Mouse (Mus musculus) embryonic fibroblast, embryonic 13.5 days (primary cell): Measurements from ENCODE around the gene Amn1.
"Not testable (repeated sequence)": the region's sequence is repeated elsewhere in the genome, so short reads cannot be mapped to it uniquely, and the experiment has no call there.

Experiments
- CTCF ChIP-seq: IDR thresholded peaks from 2 replicates; pipeline ENCODE4 v1.5.1; 2011; ENCODE audit warnings: mild to moderate bottlenecking, control low read depth, low read length, moderate library complexity, borderline replicate concordance; ENCODE audit not compliant: insufficient read depth
- POLR2A ChIP-seq: IDR thresholded peaks from 2 replicates; pipeline ENCODE4 v1.6.1; 2011; ENCODE audit warnings: low read depth, mild to moderate bottlenecking, control low read depth, low read length, moderate library complexity

DNA sequence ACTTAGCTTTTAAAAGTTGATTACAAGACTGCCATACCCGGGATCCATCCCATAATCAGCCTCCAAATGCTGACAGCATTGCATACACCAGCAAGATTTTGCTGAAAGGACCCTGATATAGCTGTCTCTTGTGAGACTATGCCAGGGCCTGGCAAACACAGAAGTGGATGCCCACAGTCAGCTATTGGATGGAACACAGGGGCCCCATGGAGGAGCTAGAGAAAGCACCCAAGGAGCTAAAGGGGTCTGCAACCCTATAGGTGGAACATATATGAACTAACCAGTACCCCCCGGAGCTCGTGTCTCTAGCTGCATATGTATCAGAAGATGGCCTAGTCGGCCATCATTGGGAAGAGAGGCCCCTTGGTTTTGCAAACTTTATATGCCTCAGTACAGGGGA is 18.5 kb downstream of the Amn1 start:
- TF ChIP-seq CTCF, POLR2A: not testable (repeated sequence)
